Mouse (Mus musculus) intestine, postnatal 0 days (tissue): ENCODE measurements at regions not wholly inside any gene's neighbourhood (a gene's known extent, or its start where the extent isn't known, plus 50 kb on each side); places are given as distances from the start of the nearest gene placed in this dataset.

Source experiments
- ATAC-seq: fragments of 200-750 bp; cut with Nextera tagmentation; 2 replicates; pipeline ENCODE4 v1.8.0; 2017; ENCODE audit warnings: mild to moderate bottlenecking, moderate TSS enrichment, moderate library complexity
- H3K27ac ChIP-seq: fragments of 300-500 bp; sonication (generic); 2 replicates; pipeline ENCODE4 v1.5.1; 2014; ENCODE audit warnings: mild to moderate bottlenecking, low read depth, low read length, moderate library complexity
- H3K27me3 ChIP-seq: fragments of 300-500 bp; sonication (generic); replicated peaks from 2 replicates; pipeline ENCODE4 v1.6.1; 2014; ENCODE audit warnings: low read length, mixed read lengths; ENCODE audit not compliant: control insufficient read depth, insufficient read depth
- H3K36me3 ChIP-seq: fragments of 300-500 bp; sonication (generic); 2 replicates; pipeline ENCODE4 v1.6.1; 2014; ENCODE audit warnings: mild to moderate bottlenecking, moderate library complexity; ENCODE audit not compliant: control insufficient read depth, insufficient read depth
- H3K4me1 ChIP-seq: fragments of 300-500 bp; sonication (generic); replicated peaks from 2 replicates; pipeline ENCODE4 v1.6.1; 2014; ENCODE audit warnings: antibody characterized with exemption, low read length, mixed read lengths; ENCODE audit not compliant: control insufficient read depth, insufficient read depth
- H3K4me2 ChIP-seq: fragments of 300-500 bp; sonication (generic); replicated peaks from 2 replicates; pipeline ENCODE4 v1.6.1; 2014; ENCODE audit warnings: low read depth, mild to moderate bottlenecking, moderate library complexity
- H3K4me3 ChIP-seq: fragments of 300-500 bp; sonication (generic); 2 replicates; pipeline ENCODE4 v1.5.1; 2014; ENCODE audit warnings: low read depth, low read length
- H3K9ac ChIP-seq: fragments of 300-500 bp; sonication (generic); 2 replicates; pipeline ENCODE4 v1.6.1; 2014; ENCODE audit warnings: mild to moderate bottlenecking, low read depth, low read length
- H3K9me3 ChIP-seq: fragments of 300-500 bp; sonication (generic); 2 replicates; pipeline ENCODE4 v1.6.1; 2016; ENCODE audit warnings: mixed run types; ENCODE audit not compliant: control insufficient read depth
- CTCF ChIP-seq: sonication (generic); IDR thresholded peaks from 2 replicates; pipeline ENCODE4 v1.5.1; 2016; ENCODE audit warnings: low read depth, mild to moderate bottlenecking, control low read depth, antibody characterized with exemption, moderate library complexity
- WGBS: fragments of 180-500 bp; shearing (Covaris S2); extraction: QIAGEN DNeasy Blood & Tissue Kit; methylation state at CpG from one replicate; pipeline ENCODE4 v1.1.7; 2014; 5-methylcytosine and 5-hydroxymethylcytosine counted together

DNA sequence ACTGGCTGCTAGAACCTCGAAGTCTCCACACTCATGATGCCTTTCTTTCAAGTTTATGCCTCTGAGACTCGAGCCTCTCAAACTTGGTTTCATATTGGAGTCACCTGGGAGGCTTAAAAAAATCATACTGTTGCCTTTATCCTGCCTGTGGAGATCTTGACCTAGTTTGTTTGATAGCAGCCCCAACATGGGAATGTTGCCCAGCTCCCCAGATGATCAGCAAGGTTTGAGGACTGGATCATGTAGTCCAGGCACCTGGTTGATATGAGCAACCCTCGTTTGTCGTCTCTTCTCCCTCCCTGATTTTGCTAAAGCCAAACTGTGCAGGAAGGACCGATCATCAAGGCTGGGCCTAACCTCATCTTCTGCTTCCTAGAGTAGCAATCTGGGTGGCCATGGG is 134.2 kb upstream of the Wscd1 start:
- H3K9me3 ChIP-seq, result no peaks in the 10 kb centered on the region
- H3K9ac ChIP-seq, result no peak overlapping the region
- H3K36me3 ChIP-seq, result no peaks in the 10 kb centered on the region
- 74% methylated on average over 5 of the region's 5 CpGs for WGBS
- H3K27me3 ChIP-seq, result no peaks in the 10 kb centered on the region
- H3K27ac ChIP-seq, result no peak overlapping the region
- no peak for TF ChIP-seq CTCF
- no peak overlapping the region for H3K4me2 ChIP-seq
- no peak overlapping the region for H3K4me3 ChIP-seq
- no peak for ATAC-seq
- H3K4me1 ChIP-seq, result no peaks in the 10 kb centered on the region

DNA sequence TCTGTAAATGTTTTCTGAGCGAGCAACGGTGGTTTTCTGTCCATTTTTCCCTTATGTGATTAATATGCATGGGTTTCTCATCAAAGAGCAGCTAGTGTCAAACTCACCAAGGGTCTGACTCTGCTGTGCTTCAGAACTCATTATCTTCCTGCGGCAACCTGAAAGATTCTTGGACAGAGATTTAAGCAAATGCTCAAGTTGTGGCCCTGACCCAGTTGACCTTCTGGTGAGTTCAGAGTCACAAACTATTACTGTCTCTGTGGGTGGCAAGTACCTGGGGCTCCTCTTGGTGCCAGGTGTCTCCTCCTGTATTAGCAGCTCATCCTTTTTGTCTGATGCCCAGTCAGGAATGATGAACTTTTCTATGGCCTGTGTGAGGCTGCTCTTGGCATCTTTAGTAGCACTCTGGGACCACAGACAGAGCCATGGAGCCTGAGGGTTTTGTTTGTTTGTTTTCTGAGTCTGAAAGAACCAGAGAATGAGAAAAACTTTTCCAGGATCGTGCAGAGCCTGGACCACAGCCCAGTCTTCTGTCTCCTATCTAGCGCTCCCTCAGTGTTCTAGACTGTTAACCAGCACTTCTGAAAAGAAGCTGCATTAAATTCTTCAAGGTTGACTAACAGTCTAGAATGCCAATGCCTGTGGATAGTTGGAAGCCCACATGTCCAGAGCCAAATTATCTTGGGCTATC is 124.1 kb upstream of the Wscd1 start:
- Histone ChIP-seq H3K27me3 (no peaks in the 10 kb centered on the region), H3K36me3 (no peaks in the 10 kb centered on the region), H3K4me2 (no peak overlapping the region), H3K4me1 (no peaks in the 10 kb centered on the region), H3K9me3 (no peaks in the 10 kb centered on the region), H3K27ac (no peak overlapping the region), H3K9ac (no peak overlapping the region), H3K4me3 (no peak overlapping the region)
- 69% methylated on average over 5 of the region's 5 CpGs for WGBS
- no peak for ATAC-seq
- TF ChIP-seq CTCF, result no peak

DNA sequence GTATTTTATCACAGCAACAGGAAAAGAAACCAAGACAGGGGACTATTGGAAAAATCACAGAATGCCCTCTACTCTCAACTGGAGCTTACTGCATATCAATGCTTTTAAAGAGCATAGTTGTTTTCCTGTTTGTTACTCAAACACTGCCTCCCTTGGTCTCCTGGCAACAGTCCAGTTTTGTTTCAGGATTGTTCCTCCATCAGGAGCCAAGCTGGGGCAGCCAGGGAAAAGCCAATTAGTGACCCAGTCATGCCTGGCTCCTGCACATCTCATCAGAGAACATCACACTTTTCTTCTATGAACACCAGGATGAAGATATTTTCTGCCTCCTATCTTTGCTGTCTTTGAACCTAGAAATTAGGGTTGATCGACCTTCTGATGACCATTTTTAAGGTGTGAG is 113.6 kb upstream of the Wscd1 start:
- H3K27ac ChIP-seq, result no peak overlapping the region
- 65% methylated on average over 1 of the region's 1 CpGs for WGBS
- H3K36me3 ChIP-seq, result no peaks in the 10 kb centered on the region
- no peak overlapping the region for H3K4me3 ChIP-seq
- H3K4me1 ChIP-seq, result no peaks in the 10 kb centered on the region
- H3K4me2 ChIP-seq, result no peak overlapping the region
- no peak for ATAC-seq
- no peak for TF ChIP-seq CTCF
- no peaks in the 10 kb centered on the region for H3K27me3 ChIP-seq
- H3K9me3 ChIP-seq, result no peaks in the 10 kb centered on the region
- no peak overlapping the region for H3K9ac ChIP-seq

DNA sequence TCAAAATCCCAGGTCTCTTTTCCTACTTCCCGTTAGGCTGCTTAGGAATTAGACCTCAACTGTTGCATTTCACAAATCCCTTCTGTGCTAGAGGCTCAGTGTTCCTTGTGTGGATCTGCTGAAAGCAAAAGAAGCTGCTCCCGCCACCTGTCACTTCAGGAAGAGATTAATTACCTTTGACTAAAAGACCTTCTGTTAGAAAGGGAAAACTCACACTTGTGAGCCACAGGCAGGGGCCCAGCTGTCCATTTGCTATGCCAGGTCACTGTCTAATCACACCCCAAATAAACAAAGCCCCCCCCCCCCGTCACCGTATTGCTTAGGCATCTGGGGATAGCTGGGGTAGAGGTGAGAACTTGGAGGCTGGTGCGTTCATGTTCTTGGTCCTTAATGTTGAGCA is 112.9 kb upstream of the Wscd1 start:
- H3K9ac ChIP-seq, result no peak overlapping the region
- no peaks in the 10 kb centered on the region for H3K4me1 ChIP-seq
- no peak for ATAC-seq
- 16% methylated on average over 5 of the region's 5 CpGs for WGBS
- H3K36me3 ChIP-seq, result no peaks in the 10 kb centered on the region
- no peak overlapping the region for H3K27ac ChIP-seq
- no peaks in the 10 kb centered on the region for H3K27me3 ChIP-seq
- H3K4me3 ChIP-seq, result no peak overlapping the region
- no peak for TF ChIP-seq CTCF
- H3K9me3 ChIP-seq, result no peaks in the 10 kb centered on the region
- no peak overlapping the region for H3K4me2 ChIP-seq

DNA sequence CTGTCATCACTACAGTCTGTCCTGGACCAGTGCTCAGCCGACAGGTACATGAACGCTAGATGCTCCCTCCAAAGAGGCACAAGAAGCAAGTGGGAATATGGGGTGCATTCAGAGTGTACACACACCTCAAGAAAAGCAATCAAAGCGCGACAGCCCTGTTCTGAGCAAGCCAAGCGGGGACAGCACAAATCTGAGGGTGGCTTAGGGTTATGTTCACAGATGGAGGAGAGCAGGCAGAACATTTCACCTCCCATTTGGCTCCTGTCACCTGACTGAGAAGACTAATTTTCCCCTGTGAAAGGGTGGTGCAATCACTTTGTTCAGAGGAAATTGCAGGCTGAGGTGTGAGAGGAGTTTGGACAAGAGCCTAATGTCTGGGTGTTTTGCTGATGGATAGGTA is 106.8 kb upstream of the Wscd1 start:
- H3K4me1 ChIP-seq, result no peaks in the 10 kb centered on the region
- no peak overlapping the region for H3K4me3 ChIP-seq
- WGBS, result 81% methylated on average over 5 of the region's 5 CpGs
- no peaks in the 10 kb centered on the region for H3K36me3 ChIP-seq
- H3K27ac ChIP-seq, result no peak overlapping the region
- no peak for ATAC-seq
- no peak overlapping the region for H3K9ac ChIP-seq
- TF ChIP-seq CTCF, result no peak
- H3K27me3 ChIP-seq, result no peaks in the 10 kb centered on the region
- H3K9me3 ChIP-seq, result no peaks in the 10 kb centered on the region
- no peak overlapping the region for H3K4me2 ChIP-seq

DNA sequence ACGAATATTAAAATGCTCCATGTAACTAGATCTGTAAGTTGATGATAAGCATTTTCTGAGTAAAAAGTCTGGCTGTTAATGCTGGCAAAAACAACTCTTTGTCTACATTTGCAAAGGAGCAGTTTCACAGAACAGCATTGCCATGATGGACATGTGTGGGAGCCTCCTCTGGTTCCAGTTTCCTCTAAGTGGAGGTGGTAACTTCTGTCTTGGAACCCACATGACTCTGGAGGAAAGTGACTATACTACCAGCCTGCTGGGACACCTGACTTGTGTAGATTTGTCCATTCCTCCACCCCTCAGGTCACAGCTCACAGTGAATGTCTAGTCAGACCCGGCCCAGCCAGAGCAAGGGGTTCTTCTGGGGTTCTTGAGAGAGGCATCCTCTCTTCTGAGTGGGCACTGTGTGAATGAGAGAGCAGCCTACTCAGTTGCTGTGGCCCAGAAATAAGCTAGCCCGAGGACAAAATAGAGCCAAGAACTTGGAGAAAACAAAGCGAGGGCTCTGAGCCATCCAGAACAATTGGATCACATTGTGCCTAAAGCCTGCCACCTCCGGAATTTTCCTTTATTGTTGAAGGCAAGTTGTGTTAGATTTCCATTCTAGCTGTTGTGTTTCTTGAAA is 97.9 kb upstream of the Wscd1 start:
- H3K4me2 ChIP-seq, result no peak overlapping the region
- no peaks in the 10 kb centered on the region for H3K9me3 ChIP-seq
- no peak for TF ChIP-seq CTCF
- no peaks in the 10 kb centered on the region for H3K27me3 ChIP-seq
- H3K4me3 ChIP-seq, result no peak overlapping the region
- no peaks in the 10 kb centered on the region for H3K4me1 ChIP-seq
- H3K36me3 ChIP-seq, result no peaks in the 10 kb centered on the region
- no peak overlapping the region for H3K9ac ChIP-seq
- no peak for ATAC-seq
- no peak overlapping the region for H3K27ac ChIP-seq
- 89% methylated on average over 5 of the region's 5 CpGs for WGBS
